Mouse (Mus musculus): ENCODE measurements around the gene Ints6l. TPM values are rescaled to one million over a fixed set of nuclear protein-coding genes. Genes with fewer than 3 reads are reported as not detected.

Ints6l gene
- total and polyA plus RNA-seq, 3 experiments, result 19.4 to 42.7 (median 25.5) TPM

DNA sequence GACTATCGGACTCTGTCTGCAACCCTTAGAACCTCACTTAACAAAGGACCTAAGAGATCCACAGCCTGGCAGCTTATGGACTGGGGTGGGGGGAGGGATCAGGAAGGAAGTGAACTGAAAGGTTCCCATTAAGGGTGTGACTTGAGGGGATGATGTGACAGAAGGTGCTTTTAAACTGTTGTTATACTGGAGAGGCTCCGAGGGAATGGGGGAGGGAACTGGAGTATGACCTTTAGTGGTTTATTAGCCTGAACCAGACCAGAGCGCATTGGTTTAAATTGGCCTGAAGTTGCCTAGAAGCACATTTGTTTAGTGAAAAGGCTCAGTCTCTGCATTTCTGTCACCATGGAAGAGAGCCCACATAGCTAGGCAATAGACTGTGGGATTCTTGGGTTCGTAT is 13.0 kb downstream of the Ints6l start:
- Histone ChIP-seq H3K9ac (ENCODE audit: insufficient read depth, low read depth) (no peak overlapping the region), H3K27me3 (replicated peaks) (no peaks in the 10 kb centered on the region), H3K27ac (ENCODE audit: insufficient read depth, low read depth) (no peak overlapping the region), H3K4me3 (replicated peaks in 1 of 3; ENCODE audit: low read depth in 2 of 3, low read length in 2 of 3, poor library complexity in 1 of 3) (no peak overlapping the region), H3K36me3 (replicated peaks in 1 of 2; ENCODE audit: control insufficient read depth in 1 of 2, insufficient read depth in 1 of 2, low read length in 1 of 2) (peaks cover 3 to 26% of the 10 kb centered on the region in 2 experiments), H3K4me2 (ENCODE audit: insufficient read depth, low read depth, poor library complexity, severe bottlenecking) (no peak overlapping the region), H3K4me1 (ENCODE audit: control insufficient read depth in 1 of 2, insufficient read depth in 2 of 2) (peaks cover 0 to 4% of the 10 kb centered on the region in 2 experiments; a peak in 1 of 4 replicates), H3K9me3 (replicated peaks; ENCODE audit: low read length) (no peaks in the 10 kb centered on the region), H3K79me2 (replicated peaks; ENCODE audit: control insufficient read depth, extremely low read depth, insufficient read depth, poor library complexity, severe bottlenecking) (0 out of 2 replicates have a peak, but pooled peaks cover 4% of the 10 kb centered on the region)
- in situ Hi-C loops (cut with MboI; ENCODE audit: low pct_ligation_motif_present, low pct_unique_long_range_greater_than_20kb, low sequenced_read_pairs) (no loop called here), dilution Hi-C loops (cut with MboI; ENCODE audit: extremely low pct_ligation_motif_present, extremely low pct_unique_long_range_greater_than_20kb, low sequenced_read_pairs) (no loop called here)
- TF ChIP-seq POLR2A (IDR thresholded peaks at IDR 0.05; ENCODE audit: low read depth, low read length) (no peak), MAFK (IDR thresholded peaks at IDR 0.05; ENCODE audit: insufficient replicate concordance, low read length) (no peak), KAT2A (IDR thresholded peaks at IDR 0.05; ENCODE audit: insufficient replicate concordance, low read length) (no peak), MEF2A (IDR thresholded peaks at IDR 0.05; ENCODE audit: borderline replicate concordance, low read depth, low read length) (no peak), GABPA (IDR thresholded peaks at IDR 0.05; ENCODE audit: insufficient replicate concordance, low read depth, low read length) (no peak), EP300 (IDR thresholded peaks at IDR 0.05; ENCODE audit: low read length) (no peak), CTCF (conservative IDR thresholded peaks at IDR 0.05 in 1 of 2, IDR thresholded peaks at IDR 0.05 in 1 of 2; ENCODE audit: low read depth in 2 of 2, low read length in 2 of 2) (no peak), ZNF384 (IDR thresholded peaks at IDR 0.05; ENCODE audit: low read depth, low read length) (no peak), CHD1 (IDR thresholded peaks at IDR 0.05; ENCODE audit: low read depth, low read length) (no peak), NELFE (IDR thresholded peaks at IDR 0.05; ENCODE audit: low read depth, low read length) (no peak), TCF12 (IDR thresholded peaks at IDR 0.05; ENCODE audit: low read depth, low read length) (no peak), MAX (IDR thresholded peaks at IDR 0.05; ENCODE audit: low read length) (no peak), BHLHE40 (IDR thresholded peaks at IDR 0.05; ENCODE audit: low read depth, low read length) (no peak), USF2 (conservative IDR thresholded peaks at IDR 0.05; ENCODE audit: low read depth, low read length) (no peak), USF1 (IDR thresholded peaks at IDR 0.05; ENCODE audit: low read depth, low read length) (no peak), HCFC1 (IDR thresholded peaks at IDR 0.05; ENCODE audit: low read depth, low read length) (no peak)
- no peak for DNase-seq (ENCODE audit: extremely low read depth)

DNA sequence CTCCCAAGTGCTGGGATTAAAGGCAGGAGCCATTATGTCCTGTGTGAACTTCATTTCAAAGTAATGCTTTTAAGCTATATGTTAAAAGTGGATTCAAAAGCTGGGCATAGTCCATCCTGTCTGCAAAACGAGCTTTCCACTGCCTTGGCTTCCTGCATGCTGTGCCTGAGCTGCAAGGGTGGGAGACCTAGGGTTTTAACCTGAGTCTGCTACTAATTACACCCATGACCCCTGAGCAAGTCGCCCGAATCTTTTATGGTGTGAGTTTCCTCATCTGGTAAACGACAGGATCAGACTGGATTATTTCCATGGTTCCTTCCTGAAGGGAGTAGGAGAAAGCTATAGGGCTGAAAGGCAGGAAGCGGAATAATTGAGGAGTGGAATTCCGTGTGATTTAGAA is 13.8 kb downstream of the Ints6l start:
- Histone ChIP-seq H3K27ac (ENCODE audit: insufficient read depth, low read depth) (no peak overlapping the region), H3K36me3 (replicated peaks in 1 of 2; ENCODE audit: control insufficient read depth in 1 of 2, insufficient read depth in 1 of 2, low read length in 1 of 2) (peaks cover 3 to 22% of the 10 kb centered on the region in 2 experiments), H3K79me2 (replicated peaks; ENCODE audit: control insufficient read depth, extremely low read depth, insufficient read depth, poor library complexity, severe bottlenecking) (0 out of 2 replicates have a peak, but pooled peaks cover 4% of the 10 kb centered on the region), H3K27me3 (replicated peaks) (no peaks in the 10 kb centered on the region), H3K4me1 (ENCODE audit: control insufficient read depth in 1 of 2, insufficient read depth in 2 of 2) (no peaks in the 10 kb centered on the region), H3K9ac (ENCODE audit: insufficient read depth, low read depth) (no peak overlapping the region), H3K4me2 (ENCODE audit: insufficient read depth, low read depth, poor library complexity, severe bottlenecking) (no peak overlapping the region), H3K4me3 (replicated peaks in 1 of 3; ENCODE audit: low read depth in 2 of 3, low read length in 2 of 3, poor library complexity in 1 of 3) (no peak overlapping the region), H3K9me3 (replicated peaks; ENCODE audit: low read length) (no peaks in the 10 kb centered on the region)
- DNase-seq (ENCODE audit: extremely low read depth), result no peak
- in situ Hi-C loops (cut with MboI; ENCODE audit: low pct_ligation_motif_present, low pct_unique_long_range_greater_than_20kb, low sequenced_read_pairs), result no loop called here
- dilution Hi-C loops (cut with MboI; ENCODE audit: extremely low pct_ligation_motif_present, extremely low pct_unique_long_range_greater_than_20kb, low sequenced_read_pairs), result no loop called here
- TF ChIP-seq CTCF (conservative IDR thresholded peaks at IDR 0.05 in 1 of 2, IDR thresholded peaks at IDR 0.05 in 1 of 2; ENCODE audit: low read depth in 2 of 2, low read length in 2 of 2) (no peak), MAZ (IDR thresholded peaks at IDR 0.05; ENCODE audit: low read depth, low read length) (no peak), POLR2AphosphoS2 (IDR thresholded peaks at IDR 0.05; ENCODE audit: low read depth, low read length) (no peak), MAX (IDR thresholded peaks at IDR 0.05; ENCODE audit: low read length) (no peak)
